Mouse (Mus musculus) urinary bladder, postnatal 4 days (tissue): Measurements from ENCODE around the gene Dmrt1.
"Not testable (repeated sequence)": the region's sequence is repeated elsewhere in the genome, so short reads cannot be mapped to it uniquely, and the experiment has no call there.

Experiments
- DNase-seq, 2 experiments: peaks; one replicate each; pipeline ENCODE4 v3.0.0; 2021 to 2022; ENCODE audit warnings: low spot score in 2 of 2

Dmrt1 gene

DNA sequence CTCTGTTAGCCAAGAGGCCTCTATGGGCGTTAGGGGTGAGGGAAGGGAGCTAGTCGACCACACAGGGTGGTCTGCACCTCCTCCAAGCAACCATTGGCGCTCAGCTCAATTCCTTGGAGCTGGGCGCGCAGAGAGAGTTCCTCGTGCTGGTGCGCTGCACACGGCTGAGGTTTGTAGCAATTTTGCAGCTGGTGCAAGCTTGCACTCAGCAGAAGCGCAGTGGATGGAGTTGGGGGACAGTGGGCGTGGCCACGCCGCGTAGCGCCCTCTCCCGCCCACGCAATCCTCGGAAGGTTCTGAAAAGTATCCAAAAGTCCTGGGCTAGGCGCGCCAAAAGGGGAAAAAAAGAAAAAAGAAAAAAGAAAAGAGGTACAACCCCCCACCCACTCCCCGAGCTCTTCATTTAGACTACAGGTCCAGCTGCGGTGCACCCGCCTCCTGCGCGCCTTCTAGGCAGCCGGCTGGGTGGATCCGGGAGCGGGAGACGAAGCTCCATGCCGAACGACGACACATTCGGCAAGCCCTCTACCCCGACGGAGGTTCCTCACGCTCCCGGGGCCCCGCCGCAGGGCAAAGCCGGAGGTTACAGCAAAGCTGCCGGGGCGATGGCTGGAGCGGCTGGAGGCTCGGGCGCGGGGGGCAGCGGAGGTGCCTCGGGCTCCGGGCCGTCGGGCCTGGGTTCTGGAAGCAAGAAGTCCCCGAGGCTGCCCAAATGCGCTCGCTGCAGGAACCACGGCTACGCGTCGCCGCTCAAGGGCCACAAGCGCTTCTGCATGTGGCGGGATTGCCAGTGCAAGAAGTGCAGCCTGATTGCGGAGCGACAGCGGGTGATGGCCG, at the start of gene Dmrt1:
TSS of gene Dmrt1 (plus strand) at position 259 of the 837 bp plus-strand sequence.
- DNase-seq = peak in 1 of 2 experiments; percentile 29

DNA sequence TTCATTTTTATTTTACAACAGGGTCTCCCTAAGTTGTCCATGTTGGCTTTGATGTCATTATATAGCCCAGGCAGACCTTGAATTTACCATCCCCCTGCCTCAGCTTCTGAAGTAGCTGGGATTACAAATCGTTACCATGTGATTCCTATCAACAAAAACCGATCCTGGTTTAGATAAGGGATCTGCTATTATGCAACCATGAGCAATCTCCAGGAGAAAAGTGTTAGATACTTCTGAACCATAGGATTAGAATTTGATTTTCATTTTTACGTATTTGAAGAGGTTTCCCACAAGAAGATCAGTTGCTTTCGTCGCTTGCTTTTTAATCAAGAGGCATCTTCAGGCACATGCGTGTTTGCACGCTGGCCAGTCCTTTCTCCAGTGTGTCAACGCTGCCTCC, 44.7 kb upstream of the Dmrt1 start:
- DNase-seq = no peak

DNA sequence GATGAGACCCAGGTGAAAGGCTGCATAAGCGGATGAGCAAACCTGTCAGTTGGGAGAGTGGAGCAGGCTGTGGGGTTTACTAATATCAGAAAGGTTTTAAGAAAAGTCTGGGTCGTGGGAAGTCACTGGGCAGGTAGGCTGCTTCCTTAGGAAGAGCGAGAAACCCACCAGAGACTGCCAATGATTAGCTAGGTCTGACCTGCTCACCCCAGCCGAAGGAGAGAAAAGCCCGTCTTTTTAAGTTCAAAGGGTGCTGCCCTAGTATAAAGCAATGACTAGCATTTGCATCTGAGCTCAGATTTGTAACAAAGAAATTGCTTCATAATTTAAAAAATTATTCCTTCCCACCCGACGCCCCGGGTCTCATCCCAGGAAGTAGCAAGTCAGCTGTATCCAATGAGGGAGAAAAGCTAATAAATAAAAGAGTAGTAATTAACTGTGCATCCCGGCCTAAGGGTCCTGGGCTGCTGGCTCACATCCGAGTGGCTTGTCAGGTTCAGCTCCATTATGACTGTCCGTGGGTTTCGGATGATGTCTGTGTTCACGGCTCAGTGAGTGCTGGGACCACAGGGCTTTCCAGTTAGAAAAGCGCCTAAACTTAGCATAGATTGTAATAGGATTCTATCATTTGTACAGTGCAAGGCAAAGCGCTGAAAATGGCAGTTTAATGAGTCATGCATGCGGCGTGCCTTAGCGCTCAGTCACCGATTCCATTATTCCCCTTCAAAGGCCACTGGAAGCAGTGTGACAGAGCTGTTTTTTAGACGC, 43.7 kb upstream of the Dmrt1 start:
- DNase-seq = no peak

DNA sequence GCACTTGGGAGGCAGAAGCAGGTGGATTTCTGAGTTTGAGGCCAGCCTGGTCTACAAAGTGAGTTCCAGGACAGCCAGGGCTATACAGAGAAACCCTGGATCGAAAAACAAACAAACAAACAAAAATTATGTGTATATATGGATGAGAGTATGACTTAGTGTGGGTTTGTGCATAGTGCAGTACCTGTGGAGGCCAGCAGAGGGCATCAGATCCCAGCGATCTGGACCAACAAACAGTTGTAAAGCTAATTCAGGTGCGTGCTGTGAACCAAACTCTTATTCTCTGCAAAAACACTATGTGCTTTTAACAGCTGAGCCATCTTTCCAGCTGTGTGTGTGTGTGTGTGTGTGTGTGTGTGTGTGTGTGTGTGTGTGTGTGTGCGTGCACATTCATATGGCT, 29.6 kb upstream of the Dmrt1 start:
- DNase-seq = not testable (repeated sequence)

DNA sequence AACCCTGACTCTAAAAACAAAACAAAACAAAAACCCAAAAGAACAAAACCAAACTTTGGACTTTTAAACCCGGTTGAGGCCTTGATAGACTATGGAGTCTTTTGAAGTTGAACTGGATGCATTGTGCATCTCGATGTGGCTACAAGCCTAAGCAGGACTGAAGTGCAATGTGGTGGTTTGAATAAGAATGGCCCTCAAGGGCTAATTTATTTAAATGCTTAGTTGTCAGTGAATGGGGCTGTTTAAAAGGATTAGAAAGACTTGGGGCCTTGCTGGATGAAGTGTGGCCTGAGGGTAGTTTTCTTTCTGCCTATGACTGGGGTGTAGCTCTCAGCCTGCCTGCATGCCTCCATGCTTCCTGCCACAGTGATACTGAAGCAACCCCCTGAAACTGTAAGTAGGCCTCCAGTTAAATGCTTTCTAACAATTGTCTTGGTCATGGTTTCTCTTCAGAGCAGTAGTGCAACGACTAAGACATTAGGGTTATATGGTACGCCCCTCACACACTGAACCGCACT, 26.2 kb upstream of the Dmrt1 start:
- DNase-seq = no peak

DNA sequence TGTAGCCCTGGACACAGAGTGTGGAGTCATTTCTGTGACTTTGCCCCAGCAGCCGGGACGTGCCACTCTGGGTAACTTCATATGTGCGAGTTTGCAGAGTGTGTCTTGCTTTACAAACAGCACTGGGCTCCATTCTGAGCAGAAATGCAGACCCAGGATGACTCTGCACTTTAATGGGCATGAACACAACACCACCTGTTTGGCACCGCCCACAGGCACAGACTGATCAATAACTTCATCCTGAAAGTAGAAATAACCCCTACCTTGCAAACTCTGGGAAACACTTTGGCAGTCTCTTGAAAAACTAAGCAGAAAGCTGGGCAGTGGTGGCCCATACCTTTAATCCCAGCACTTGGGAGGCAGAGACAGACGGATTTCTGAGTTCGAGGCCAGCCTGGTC, 24.6 kb upstream of the Dmrt1 start:
- DNase-seq = no peak

DNA sequence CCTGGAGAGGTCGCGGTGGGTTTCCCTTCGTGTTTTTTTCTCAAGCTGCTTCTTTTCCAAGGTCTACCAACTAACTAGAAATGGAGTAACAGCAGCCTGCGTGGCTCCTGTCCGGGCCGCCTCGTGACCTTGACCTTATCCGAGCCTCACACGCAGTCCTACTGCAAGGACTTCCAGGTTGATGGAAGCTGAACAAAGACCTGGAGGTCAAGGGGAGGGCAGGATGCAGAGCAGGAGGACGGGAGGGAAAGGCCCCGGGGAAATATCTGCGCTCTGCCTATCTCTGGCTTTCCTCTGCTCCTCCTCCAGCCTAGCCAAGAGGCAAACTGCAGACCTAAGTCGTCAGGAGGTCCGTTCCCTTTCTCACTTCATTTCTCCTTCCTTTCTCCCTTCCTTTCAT, 18.9 kb upstream of the Dmrt1 start:
- no peak for DNase-seq

DNA sequence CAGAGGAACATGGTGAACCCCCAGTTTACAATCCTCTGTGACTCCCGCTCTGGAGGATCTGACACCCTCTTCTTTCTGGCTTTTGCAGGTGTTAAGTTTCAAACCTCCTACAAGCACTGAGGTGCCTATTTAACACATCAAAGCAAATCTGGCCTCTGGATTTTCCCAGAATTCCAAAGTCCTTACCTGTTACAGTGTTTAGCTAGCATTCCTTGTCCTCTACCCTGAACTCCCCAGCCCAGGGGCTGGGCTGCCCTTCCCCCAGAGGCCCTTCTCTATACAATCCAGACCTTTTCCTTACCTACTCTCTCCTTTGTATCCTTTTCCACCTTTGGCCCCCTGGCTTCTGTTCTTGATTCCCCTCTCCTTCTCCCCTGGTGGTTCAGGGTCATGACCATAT, 18.1 kb upstream of the Dmrt1 start:
- no peak for DNase-seq

DNA sequence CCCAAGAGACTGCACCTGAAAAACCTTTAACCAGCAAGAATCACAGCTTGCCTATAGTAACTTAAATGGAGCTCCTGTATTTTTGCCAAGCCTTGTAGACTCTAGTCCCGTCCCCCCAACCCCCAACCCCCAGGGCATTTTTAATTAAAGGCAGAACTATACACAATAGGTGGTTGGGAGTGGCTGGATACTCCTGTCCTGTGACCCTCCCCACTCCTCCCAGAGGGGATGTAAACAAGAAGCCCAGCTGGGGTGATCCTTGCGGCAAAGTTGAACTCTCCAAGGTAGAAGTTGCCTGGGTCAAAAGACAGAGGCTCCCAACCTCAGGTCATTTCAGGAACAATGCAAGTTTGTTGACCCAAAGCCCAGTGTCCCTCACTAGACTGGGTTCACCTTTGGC, 16.9 kb upstream of the Dmrt1 start:
- DNase-seq = no peak

DNA sequence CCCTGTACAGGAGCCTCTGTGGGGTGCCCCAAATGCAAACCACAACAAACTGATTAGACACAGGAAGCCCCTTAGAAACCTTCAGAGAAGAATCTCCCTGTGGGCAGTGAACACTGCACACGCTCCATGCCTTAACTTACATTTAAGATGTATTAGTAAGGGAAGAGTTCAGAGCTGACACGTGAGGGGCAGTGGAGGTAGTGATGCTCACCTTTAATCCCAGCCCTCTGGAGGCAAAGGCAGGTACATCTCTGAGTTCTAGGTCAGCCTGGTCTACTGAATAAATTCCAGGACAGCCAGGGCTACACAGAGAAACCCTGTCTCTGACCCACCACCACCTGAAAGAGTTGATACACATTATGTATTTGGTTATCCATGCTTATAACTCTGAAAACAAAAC, 15.9 kb upstream of the Dmrt1 start:
- no peak for DNase-seq

DNA sequence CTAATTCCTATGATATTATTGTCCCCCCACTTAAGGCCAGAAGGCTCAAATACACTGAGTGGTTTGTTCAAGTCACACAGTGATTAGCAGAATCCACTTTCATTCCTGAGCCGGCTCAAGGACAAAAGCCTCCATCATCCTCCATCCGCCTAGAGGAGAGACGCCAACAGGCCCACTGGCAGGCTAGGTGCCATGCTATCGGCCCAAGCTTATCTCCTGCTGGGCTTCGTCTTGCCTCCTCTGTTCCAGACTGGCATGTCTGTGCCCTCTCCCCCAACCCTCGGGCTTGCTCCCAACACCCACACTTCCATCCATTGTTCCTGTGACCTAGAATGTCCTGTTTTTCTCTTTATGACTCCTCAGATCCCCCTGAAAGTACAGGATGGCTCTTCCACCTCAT, 8.0 kb upstream of the Dmrt1 start:
- no peak for DNase-seq

DNA sequence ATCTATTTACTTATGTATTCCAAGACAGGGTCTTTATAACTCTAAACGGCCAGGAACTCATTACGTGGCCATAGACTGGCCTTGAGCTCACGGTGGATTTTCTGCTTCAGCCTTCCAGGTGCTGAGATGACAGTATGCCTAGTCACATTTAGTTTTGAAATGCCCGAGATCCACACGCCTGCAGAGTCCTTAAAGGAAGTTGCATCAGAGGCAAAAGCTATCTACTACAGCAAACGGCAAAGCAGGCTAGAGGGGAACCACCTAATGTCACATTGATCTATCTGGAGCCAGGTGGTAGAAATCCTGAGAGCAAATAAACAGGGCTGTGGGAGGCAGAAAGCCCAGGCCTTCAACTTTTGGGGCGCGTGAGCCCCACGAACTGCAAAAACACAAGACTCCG, 540 bp upstream of the Dmrt1 start:
- no peak for DNase-seq

DNA sequence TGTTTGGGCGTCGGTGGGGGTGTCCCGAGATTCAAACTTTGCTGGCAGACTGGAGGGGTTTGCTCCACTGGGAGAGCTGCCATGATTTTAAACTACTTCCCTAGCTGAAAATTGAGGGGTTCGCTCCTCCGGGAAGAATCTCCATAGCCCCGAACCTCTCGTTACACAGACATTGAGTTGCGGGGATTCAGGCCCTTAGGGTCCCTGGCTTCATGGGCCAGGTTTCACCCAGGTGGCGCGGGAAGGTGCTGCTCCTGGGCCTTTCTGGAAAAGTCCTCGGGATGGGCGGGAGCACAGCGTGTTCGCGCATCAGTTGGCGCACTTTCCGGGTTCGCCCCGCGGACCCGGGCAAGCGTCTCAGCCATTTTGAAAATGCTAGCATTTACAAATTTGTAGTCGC, 1.2 kb downstream of the Dmrt1 start:
- DNase-seq = no peak

DNA sequence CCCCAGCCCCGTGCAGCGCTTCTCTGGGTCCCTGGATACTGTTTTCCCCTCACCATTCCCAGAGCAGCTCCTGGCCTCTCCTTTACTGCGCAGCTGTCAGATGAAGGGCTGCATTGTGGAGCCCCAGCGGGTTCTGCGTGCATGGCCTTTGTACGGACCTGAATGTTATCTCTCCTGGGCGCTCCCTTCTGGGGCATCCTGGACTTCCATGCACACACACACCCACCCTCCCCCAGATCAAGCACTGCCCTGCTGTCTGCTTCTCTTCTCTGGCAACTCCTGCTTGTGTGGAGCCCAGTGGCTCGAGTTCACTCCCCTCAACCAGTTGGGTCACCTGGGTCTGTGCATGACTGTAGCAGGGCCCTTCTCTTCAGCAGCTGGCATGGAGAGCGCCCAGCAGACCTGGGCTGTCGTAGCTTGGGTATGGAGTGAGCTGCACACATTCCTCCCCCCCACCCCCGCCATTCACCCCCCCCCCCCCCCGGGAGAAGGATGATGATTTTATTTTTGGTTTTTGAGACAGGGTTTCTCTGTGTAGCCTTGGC, 9.6 kb downstream of the Dmrt1 start:
- DNase-seq = no peak

DNA sequence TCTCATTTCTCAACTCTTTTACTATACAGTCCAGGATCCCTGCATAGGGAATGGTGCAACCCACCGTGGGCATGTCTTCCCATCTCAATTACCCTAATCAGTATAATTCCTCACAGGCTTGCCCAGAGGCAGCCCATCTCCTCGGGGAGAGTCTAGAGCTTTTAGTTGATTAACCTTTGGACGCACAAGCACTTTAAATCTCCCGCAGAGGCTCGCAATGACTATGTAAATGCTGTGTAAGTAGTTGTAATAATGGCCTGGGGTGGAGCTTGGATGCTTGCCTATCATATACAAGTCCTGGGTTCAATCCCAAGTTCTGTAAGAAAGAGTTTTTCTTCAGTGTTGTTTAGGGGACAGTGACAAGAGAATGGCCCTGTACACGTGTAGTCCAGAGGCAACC, 18.7 kb downstream of the Dmrt1 start:
- no peak for DNase-seq

DNA sequence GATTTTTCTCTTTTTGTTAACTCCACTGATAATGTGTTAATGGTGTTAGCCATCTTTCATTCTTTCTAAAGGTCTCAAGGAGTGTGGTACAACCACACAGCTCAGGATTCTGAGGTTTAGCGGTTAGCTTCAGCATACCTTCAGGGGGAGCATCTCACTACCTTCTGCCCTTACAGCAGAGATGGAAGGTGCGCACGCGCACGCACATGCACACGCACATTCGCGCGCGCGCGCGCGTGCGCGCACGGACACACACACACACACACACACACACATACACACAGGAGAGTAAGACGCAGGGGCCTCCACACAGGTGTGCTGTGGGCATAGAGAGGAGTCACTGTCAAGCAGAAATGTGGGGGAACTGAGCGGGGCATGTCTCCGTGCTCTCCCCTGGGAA, 20.3 kb downstream of the Dmrt1 start:
- no peak for DNase-seq

DNA sequence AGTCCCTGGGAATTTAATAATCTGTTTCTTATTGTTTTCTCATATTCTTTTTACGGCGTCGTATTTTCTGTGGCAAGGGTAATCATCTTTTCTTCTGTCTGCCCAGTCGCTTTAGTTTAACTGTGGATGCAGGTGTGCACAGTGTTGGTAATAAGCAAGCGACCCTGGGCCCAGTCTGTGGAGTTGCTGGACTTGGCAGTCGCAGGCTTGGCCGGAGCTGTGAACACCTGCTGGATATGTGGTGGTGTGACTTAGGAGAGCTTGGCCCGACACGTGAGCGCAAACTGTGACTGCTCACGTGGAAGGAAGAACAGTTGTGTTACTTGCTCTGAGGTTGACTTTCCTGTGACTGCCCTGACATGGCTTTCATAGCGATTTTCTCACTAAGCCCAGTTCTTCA, 24.3 kb downstream of the Dmrt1 start:
- no peak for DNase-seq

DNA sequence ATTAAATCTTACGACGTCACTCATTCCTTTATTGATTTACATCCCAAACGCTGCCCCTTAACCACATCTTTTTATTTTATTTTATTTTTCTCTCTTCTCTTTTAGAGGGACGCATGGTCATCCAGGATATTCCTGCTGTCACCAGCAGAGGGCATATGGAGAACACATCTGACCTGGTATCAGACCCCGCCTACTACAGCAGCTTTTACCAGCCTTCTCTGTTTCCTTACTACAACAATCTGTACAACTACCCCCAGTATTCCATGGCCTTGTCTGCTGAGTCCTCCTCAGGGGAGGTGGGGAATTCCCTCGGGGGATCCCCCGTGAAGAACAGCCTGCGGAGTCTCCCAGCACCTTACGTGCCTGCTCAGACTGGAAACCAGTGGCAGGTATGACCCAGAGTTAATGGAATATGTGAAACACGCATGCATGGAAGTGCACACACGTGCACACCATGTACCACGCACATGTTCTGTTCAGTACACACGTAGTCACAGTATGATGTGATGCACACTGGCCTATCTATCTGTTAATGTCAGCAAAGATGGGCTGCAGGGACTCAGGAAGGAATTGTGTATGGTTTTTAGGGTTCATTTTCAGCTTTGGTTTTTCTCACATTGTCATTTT, 40.4 kb downstream of the Dmrt1 start:
- DNase-seq = peak in 1 of 2 experiments; percentile 33

DNA sequence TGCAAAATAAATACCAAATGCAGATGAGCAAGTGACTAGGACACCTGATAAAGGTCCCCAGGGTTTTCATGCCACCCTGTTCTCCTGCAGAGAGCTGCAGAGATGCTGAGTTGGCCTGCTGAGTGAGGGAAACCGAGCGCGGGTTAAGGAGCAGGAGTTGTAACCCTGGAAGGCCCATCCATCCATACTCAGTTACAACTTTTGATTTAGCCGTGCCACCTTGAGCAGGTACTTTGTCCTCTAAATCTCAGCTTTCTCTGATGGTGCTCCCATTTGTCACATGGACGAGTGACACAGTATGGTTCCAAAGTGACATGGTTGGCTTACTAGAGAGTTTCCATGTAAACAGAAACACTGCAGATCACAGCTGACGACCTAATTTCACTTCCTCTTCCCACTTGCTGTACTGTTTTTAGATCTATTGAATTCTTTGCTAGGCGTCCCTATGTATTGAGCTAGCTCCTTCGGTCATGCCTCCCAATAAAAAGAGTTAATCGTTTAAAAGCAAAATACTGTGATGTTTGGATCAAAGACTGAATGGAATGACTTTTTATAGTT, 41.7 kb downstream of the Dmrt1 start:
- no peak for DNase-seq

DNA sequence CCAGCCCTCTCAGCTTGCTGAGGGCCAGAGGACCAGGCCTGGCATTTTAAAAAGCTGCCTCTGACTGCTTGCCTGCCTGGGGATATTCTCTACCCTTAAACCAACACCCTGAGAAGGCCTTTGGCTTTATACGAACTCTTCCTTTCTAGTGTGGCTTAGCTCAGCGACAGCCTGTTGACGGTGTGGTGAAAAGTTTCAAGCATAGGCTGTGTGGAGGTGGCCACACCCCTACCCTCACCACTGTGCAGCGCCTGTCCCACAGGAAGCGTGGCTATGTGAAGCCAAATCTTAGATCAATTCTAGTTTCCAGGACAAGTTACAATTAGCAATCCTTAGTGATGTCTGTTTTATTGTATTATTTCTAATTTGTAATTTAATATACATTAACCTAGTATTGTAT, 44.9 kb downstream of the Dmrt1 start:
- DNase-seq = no peak

DNA sequence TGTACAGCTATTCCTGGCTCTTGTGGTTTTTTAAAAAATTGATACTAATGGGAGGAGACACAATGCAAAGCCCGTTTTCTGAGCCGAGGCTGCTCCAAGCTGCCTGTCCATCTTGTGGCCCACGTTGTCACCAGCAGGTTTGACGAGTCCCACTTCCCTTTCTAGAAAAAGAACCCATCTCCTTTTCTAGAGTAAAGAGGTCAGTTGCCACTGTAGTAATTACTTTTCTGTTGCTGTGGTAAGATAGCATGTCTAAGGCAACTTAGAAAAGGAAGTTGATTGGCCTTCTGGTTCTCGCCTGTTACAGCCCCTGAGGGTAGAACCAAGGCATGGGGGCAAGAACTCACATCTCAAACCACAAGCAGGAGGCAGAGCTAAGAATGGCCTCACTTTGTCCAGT, 45.6 kb downstream of the Dmrt1 start:
- no peak for DNase-seq

DNA sequence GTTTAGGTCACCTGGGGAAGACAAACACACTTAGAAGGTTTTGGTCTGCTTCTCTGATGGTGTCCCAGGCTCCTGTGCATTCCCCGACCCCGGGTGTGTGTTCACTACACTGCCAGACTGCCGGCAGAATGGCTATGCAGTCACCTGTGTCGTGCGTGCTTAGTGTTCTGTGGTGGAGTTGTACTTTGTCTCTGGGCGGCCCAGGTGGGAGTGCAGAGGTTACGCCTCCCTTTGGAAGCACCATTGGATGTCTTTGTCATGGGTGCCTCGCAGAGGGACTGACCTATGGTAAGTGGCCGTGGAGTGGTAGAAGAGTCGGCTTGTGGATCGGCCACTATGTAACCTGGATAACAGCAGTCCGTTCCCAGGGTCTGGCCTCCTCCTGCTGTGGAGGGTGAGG, 59.0 kb downstream of the Dmrt1 start:
- DNase-seq = no peak
